ENCODE assay signal across 7 mouse cellular contexts in the genomic region with DNA sequence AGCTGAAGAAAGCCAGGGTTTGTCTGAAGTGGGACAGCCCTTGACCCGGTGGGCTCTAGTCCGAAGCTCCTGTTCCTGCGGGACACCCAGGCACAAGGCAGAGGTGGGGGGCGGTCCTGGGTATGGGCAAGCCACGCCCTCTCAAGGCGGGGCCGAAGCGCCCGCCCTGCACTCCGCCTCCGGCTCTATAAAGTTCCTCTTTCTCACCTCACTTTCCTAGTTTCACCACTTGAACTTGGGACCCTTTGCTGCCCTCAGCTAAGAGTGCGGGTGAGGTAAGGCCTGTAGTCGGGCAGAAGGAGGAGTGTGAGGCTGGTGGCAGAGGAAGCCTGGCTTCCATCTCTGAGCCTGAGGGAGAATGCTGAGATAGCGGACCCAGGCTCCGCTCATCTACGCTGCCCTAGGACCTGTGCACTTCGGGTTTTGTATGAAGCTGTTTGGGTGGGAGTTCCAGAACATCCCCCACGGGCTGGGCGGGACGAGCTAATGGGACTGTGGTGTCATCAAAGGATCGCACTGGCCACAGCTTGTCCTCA. TPM values are rescaled to one million over a fixed set of nuclear protein-coding genes. Genes with fewer than 3 reads are reported as not detected.
DNase-seq lines count a peak whose midpoint lies in the region; ATAC-seq and TF ChIP-seq lines count a peak whose summit lies in the region.

A gene (plus strand): TSS at position 206 of the 536 bp plus-strand sequence.

- no peak for TF ChIP-seq CTCF in lung, postnatal 0 days (IDR thresholded peaks at IDR 0.05)

- no peak within 1 kb of the TSS for H3K9ac ChIP-seq in lung, postnatal 0 days (replicated peaks; ENCODE audit: low read depth)

- no peak within 1 kb of the TSS for H3K27ac ChIP-seq in heart, embryonic 10.5 days
- no peak within 1 kb of the TSS for H3K27ac ChIP-seq in lung, postnatal 0 days (ENCODE audit: low read length)

- no peak for TF ChIP-seq EP300 in lung, postnatal 0 days (IDR thresholded peaks at IDR 0.05)

- WGBS in heart, embryonic 10.5 days, result 2% methylated on average over 21 of the region's 21 CpGs
- WGBS in lung, postnatal 0 days, result 4% methylated on average over 20 of the region's 21 CpGs

- H3K4me3 ChIP-seq in heart, embryonic 10.5 days, result peak within 1 kb of the TSS; percentile 60
- peak within 1 kb of the TSS; percentile 36 for H3K4me3 ChIP-seq in lung, postnatal 0 days (ENCODE audit: low read depth, low read length)

- H3K27me3 ChIP-seq in heart, embryonic 10.5 days (ENCODE audit: insufficient read depth, poor library complexity, severe bottlenecking), result peaks cover 79% of the 10 kb centered on the region
- H3K27me3 ChIP-seq in lung, postnatal 0 days (replicated peaks; ENCODE audit: insufficient read depth, low read length), result peaks cover 31% of the 10 kb centered on the region

- peak; percentile 43 for ATAC-seq in activated CD4-positive, CD25-positive, alpha-beta regulatory T cell, adult 4 months
- peak; percentile 72 for ATAC-seq in lung, postnatal 0 days
- ATAC-seq in neutrophil, adult 5-6 weeks (ENCODE audit: extremely low read depth, insufficient number of reproducible peaks, low FRiP score, poor library complexity, severe bottlenecking), result peak; percentile 80

- H3K9me3 ChIP-seq in heart, embryonic 10.5 days, result no peaks in the 10 kb centered on the region
- no peaks in the 10 kb centered on the region for H3K9me3 ChIP-seq in lung, postnatal 0 days (ENCODE audit: low read length)

- peaks cover 24% of the 10 kb centered on the region for H3K4me1 ChIP-seq in heart, embryonic 10.5 days
- peaks cover 9% of the 10 kb centered on the region for H3K4me1 ChIP-seq in lung, postnatal 0 days (ENCODE audit: insufficient read depth, low read depth, low read length)

- peak within 1 kb of the TSS; percentile 59 for H3K4me2 ChIP-seq in lung, postnatal 0 days (replicated peaks; ENCODE audit: low read depth, low read length)

- peak; percentile 69 for DNase-seq in embryo, embryonic 11 days
- no peak for DNase-seq in heart, embryonic 10.5 days (ENCODE audit: low spot score)
- DNase-seq in kidney, adult 8-10 months, result peak; percentile 24 to 58
- DNase-seq in lung, postnatal 0 days (ENCODE audit: low spot score), result peak; percentile 59
- DNase-seq in urinary bladder, adult 2 months (ENCODE audit: low spot score), result peak; percentile 30

- H3K36me3 ChIP-seq in heart, embryonic 10.5 days, result no peaks in the 10 kb centered on the region
- H3K36me3 ChIP-seq in lung, postnatal 0 days (ENCODE audit: insufficient read depth, low read length), result no peaks in the 10 kb centered on the region

RNA-seq across cellular contexts. Expression of the gene that starts here (rescaled TPM):
- polyA plus RNA-seq in activated CD4-positive, CD25-positive, alpha-beta regulatory T cell, adult 4 months (2017; shearing (Covaris generic)), result 10 to 100 TPM; 23.8 to 26.4 TPM
- polyA plus RNA-seq in heart, embryonic 10.5 days (2016; fragmentation: Nextera tagmentation; extraction: Ambion mirVana), result 0.04 and 0.15 TPM in 2 replicates
- 0.21 and 0.33 TPM in 2 replicates for polyA plus RNA-seq in lung, postnatal 0 days (2015; fragmentation: Nextera tagmentation; extraction: Ambion mirVana)
- 62.0 and 67.5 TPM in 2 replicates for total RNA-seq in neutrophil, adult 5-6 weeks (2017)
- 2.3 TPM in 2 replicates for polyA plus RNA-seq in urinary bladder, adult 2 months (2012; rRNA removed)

Comparison
In these comparisons a context has a peak if more than half of its experiments do, and no peak if none do; other contexts are left out.
1. Peak in DNase-seq, ATAC-seq, H3K4me3 ChIP-seq and H3K4me2 ChIP-seq in lung, postnatal 0 days; RNA of the gene not detected or under 1 TPM.